Mouse (Mus musculus) hindbrain, embryonic 15.5 days (tissue): ENCODE measurements around the gene Rfx4. TPM values are rescaled to one million over a fixed set of nuclear protein-coding genes. Genes with fewer than 3 reads are reported as not detected.
A peak's percentile ranks its signal among the peaks of the same experiment; 100 is the strongest.

Experiments
- ATAC-seq: fragments of 200-750 bp; cut with Nextera tagmentation; 2 replicates; pipeline ENCODE4 v1.8.0; 2017; ENCODE audit warnings: low read depth, moderate number of reproducible peaks, moderate TSS enrichment; ENCODE audit not compliant: low FRiP score
- H3K27ac ChIP-seq: fragments of 300-500 bp; sonication (generic); replicated peaks from 2 replicates; pipeline ENCODE4 v1.5.1; 2015; ENCODE audit warnings: mild to moderate bottlenecking, inconsistent platforms
- H3K27me3 ChIP-seq: fragments of 300-500 bp; sonication (generic); 2 replicates; pipeline ENCODE4 v1.6.1; 2015; ENCODE audit warnings: control low read depth, inconsistent platforms
- H3K36me3 ChIP-seq: fragments of 300-500 bp; sonication (generic); 2 replicates; pipeline ENCODE4 v1.6.1; 2015; ENCODE audit warnings: control low read depth, inconsistent platforms
- H3K4me1 ChIP-seq: fragments of 300-500 bp; sonication (generic); replicated peaks from 2 replicates; pipeline ENCODE4 v1.6.1; 2015; ENCODE audit warnings: control low read depth, inconsistent platforms
- H3K4me2 ChIP-seq: fragments of 300-500 bp; sonication (generic); 2 replicates; pipeline ENCODE4 v1.6.1; 2015; ENCODE audit warnings: moderate library complexity, mild to moderate bottlenecking, inconsistent platforms
- H3K4me3 ChIP-seq: fragments of 300-500 bp; sonication (generic); 2 replicates; pipeline ENCODE4 v1.5.1; 2015; ENCODE audit warnings: mild to moderate bottlenecking, inconsistent platforms
- H3K9ac ChIP-seq: fragments of 300-500 bp; sonication (generic); 2 replicates; pipeline ENCODE4 v1.6.1; 2015; ENCODE audit warnings: inconsistent platforms
- H3K9me3 ChIP-seq: fragments of 300-500 bp; sonication (generic); 2 replicates; pipeline ENCODE4 v1.6.1; 2016; ENCODE audit warnings: control low read depth, inconsistent platforms
- WGBS: fragments of 180-500 bp; shearing (Covaris S2); methylation state at CpG from one replicate; pipeline ENCODE4 v1.1.7; 2015; 5-methylcytosine and 5-hydroxymethylcytosine counted together
- polyA plus RNA-seq: library from polyadenylated mRNA; unstranded; fragments of >200 nt; fragmentation: Nextera tagmentation; extraction: Ambion mirVana; gene quantifications from 2 replicates; pipeline ENCODE4 v1.2.1, GENCODE M21; 2015

Rfx4 gene
- polyA plus RNA-seq, 1 experiment from 2014 or later: 23.7 TPM

DNA sequence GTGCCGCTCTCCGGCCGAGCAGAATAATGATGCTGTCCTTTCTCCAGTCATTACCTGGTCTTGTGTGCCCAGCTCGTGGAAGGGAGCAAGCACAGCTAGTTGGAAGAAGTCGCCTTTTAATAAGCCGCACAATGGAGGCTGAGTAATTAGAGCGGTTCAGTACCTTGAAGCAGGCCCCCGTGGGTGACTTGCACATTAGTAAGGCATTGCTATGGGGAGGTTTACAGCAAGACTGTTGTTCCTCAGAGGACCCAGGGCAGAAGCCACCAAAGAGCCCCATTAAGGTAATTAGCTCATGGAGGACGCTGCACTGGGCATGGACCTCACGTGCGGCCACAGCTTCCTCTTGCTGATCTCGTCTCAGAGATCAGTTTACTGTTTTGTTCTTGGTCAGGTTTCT, 33.2 kb upstream of the Rfx4 start:
- Histone ChIP-seq H3K27me3 (no peaks in the 10 kb centered on the region), H3K9ac (no peak overlapping the region), H3K4me2 (no peak overlapping the region), H3K4me1 (peaks cover 5% of the 10 kb centered on the region; the same call in 1 of the 2 replicates), H3K36me3 (peaks cover 21% of the 10 kb centered on the region), H3K27ac (no peak overlapping the region), H3K4me3 (no peak overlapping the region), H3K9me3 (no peaks in the 10 kb centered on the region)
- 55% methylated on average over 12 of the region's 12 CpGs for WGBS
- ATAC-seq: peak; percentile 42; the same call in 1 of the 2 replicates

DNA sequence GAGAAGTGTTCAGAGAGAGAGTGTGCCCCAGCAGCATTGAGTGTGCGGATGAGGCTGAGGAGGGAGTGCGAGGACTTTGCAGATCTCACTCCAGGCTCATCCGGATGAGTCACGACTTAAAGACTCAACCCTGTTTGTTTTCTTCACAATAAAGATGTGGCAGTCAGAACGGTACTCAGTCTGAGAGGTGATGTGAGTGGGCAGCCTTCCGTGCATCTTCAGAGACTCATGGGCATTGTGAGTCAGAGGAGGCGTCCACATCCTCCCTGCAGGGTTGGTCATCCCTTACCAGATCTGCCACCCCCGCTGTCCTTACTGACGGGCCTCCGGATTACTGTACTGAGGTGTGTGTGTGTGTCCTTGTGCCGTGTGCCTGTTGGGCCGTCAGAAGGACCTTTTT, 28.9 kb upstream of the Rfx4 start:
- Histone ChIP-seq H3K9me3 (no peaks in the 10 kb centered on the region), H3K4me2 (no peak overlapping the region), H3K27me3 (no peaks in the 10 kb centered on the region), H3K36me3 (0 out of 2 replicates have a peak, but pooled peaks cover 4% of the 10 kb centered on the region), H3K9ac (no peak overlapping the region), H3K4me1 (peaks cover 5% of the 10 kb centered on the region; the same call in 1 of the 2 replicates), H3K27ac (no peak overlapping the region), H3K4me3 (no peak overlapping the region)
- WGBS: 94% methylated on average over 12 of the region's 12 CpGs
- ATAC-seq: no peak

DNA sequence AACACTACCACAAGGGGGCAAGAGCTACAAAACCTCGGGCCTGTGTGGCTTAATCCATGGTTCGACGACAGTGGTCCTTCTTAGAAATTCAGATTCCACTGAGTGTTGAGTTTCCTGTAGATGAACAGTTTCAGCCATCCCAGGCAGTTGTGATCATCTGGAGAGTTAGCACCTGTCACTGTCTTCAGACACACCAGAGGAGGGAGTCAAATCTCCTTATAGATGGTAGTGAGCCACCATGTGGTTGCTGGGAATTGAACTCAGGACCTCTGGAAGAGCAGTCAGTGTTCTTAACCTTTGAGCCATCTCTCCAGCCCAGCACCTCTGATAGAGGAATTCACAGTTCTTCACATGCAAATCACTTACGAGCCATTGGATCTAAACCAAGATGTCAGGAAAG, 28.1 kb upstream of the Rfx4 start:
- WGBS: 87% methylated on average over 4 of the region's 4 CpGs
- H3K4me1 ChIP-seq: no peaks in the 10 kb centered on the region
- H3K9me3 ChIP-seq: no peaks in the 10 kb centered on the region

DNA sequence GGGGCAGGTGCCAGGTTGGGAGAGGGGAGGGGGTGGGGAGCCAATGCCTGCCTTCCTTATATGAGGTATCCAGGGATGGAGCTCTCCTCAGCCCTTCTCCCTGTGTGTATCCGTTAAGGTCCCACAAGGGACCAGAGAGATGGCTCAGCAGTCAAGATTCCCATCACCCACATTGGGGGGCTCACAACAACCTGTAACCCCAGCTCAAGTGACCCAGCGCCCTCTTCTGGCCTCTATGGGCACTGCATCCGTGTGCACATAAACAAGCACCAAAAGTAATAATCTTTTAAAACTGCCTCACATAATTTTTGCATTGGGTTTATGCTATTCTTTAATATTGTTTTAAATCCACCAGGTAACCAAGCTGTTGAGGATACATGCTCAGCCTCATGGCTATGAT, 25.8 kb upstream of the Rfx4 start:
- WGBS: 93% methylated on average over 3 of the region's 3 CpGs
- no peak for ATAC-seq
- Histone ChIP-seq H3K27ac (no peak overlapping the region), H3K36me3 (0 out of 2 replicates have a peak, but pooled peaks cover 4% of the 10 kb centered on the region), H3K9me3 (no peaks in the 10 kb centered on the region), H3K27me3 (no peaks in the 10 kb centered on the region), H3K9ac (no peak overlapping the region), H3K4me1 (no peaks in the 10 kb centered on the region), H3K4me2 (no peak overlapping the region), H3K4me3 (no peak overlapping the region)

More for the DNA sequence above, 28.1 kb upstream of the Rfx4 start:
- H3K4me3 ChIP-seq: no peak overlapping the region
- no peak for ATAC-seq
- no peak overlapping the region for H3K9ac ChIP-seq
- H3K4me2 ChIP-seq: no peak overlapping the region
- H3K27me3 ChIP-seq: no peaks in the 10 kb centered on the region
- H3K36me3 ChIP-seq: 0 out of 2 replicates have a peak, but pooled peaks cover 4% of the 10 kb centered on the region
- H3K27ac ChIP-seq: no peak overlapping the region

DNA sequence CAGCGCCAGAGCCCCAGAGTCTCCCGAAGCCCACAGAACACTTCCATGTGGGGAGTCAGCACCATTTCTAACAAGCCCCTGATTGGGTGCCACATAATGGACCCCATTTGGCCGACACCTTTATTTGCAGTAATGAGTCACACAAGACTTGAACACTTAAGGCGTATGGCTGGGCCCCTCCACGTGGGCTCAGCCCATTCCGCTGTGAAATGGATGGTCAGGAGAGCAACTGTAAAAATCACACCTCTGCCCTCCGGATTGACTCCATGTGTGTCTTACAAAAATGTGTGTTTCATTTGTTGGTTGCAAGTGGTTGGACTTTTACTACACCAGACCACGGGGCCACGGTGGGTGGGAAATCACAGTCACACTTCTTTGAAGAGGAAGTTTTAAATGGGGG, 24.9 kb upstream of the Rfx4 start:
- H3K9me3 ChIP-seq: no peaks in the 10 kb centered on the region
- 90% methylated on average over 9 of the region's 9 CpGs for WGBS
- no peak overlapping the region for H3K9ac ChIP-seq
- 0 out of 2 replicates have a peak, but pooled peaks cover 3% of the 10 kb centered on the region for H3K36me3 ChIP-seq
- H3K4me2 ChIP-seq: no peak overlapping the region
- no peak for ATAC-seq
- H3K27ac ChIP-seq: no peak overlapping the region
- no peak overlapping the region for H3K4me3 ChIP-seq
- H3K27me3 ChIP-seq: no peaks in the 10 kb centered on the region
- H3K4me1 ChIP-seq: no peaks in the 10 kb centered on the region

DNA sequence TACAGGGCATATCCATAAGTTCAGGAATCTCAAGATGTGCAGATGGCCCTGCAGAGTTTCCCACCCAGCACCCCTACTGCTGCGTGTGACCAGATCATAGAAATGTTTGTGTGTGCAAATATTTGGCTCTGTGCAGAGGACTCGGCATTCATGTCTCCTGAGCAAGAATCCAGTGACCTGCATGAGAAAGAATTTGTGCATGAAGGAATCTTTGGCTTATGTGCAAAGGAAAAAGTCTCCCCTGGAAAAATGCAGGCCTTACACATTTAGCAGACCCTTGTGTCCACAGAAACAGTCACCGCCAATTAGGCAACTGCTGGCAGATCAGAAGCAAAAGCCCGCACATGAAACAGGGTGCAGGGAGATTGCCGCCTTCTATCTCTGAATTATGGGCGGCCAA, 22.4 kb upstream of the Rfx4 start:
- H3K27me3 ChIP-seq: no peaks in the 10 kb centered on the region
- no peak overlapping the region for H3K4me3 ChIP-seq
- H3K9me3 ChIP-seq: no peaks in the 10 kb centered on the region
- no peaks in the 10 kb centered on the region for H3K4me1 ChIP-seq
- no peaks in the 10 kb centered on the region for H3K36me3 ChIP-seq
- no peak overlapping the region for H3K27ac ChIP-seq
- WGBS: 72% methylated on average over 6 of the region's 6 CpGs
- H3K9ac ChIP-seq: no peak overlapping the region
- no peak overlapping the region for H3K4me2 ChIP-seq
- no peak for ATAC-seq

DNA sequence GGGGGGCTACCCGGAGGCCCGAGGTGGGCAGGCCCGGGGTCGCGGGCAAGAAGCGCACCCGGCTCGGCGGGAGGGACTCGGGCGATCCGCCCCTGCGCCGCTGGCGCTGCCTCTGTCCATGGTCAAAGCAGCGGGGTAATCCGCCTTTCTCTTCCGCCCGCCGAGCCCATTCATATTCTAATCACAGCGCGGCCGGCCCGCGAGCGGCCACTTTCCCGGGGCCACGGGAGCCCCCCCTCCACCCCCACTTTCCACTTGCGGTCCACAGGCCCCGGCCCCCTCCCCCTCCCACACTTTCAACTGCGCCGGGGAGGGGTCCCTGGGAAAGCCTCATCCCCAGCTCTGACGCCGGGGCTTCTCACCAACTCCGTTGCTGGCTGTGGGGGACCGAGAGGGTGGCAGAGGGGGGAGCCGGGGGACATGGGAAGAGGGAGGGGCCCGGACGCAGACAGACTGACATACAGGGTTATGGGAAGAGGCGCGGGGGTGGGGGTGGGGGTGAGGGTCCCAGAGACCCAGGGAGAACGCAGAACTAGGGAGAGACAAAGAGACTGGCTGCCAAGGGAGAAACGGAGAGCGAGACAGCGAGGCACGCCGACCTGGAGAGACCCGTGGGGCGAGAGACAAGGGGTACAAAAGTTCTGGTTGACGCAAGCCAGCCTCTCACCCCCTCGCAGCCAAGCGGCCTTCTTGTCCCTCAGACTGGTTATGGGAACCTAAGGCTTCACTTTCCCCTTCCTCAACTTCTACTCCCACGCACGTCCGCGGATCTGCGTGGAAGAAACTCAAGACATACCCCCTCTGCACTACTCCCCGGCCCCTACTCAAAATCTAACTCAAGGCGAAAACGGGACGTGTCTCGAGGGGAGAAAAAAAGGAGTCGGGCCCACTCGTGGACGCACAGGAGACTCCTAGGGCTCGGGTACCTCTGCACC, 744 bp upstream of the Rfx4 start:
- peak overlapping the region; percentile 42; the same call in 1 of the 2 replicates for H3K9ac ChIP-seq
- H3K4me3 ChIP-seq: peak overlapping the region; percentile 40
- ATAC-seq: peak; percentile 71
- 1% methylated on average over 64 of the region's 66 CpGs for WGBS
- peak overlapping the region; percentile 66 for H3K4me2 ChIP-seq
- no peaks in the 10 kb centered on the region for H3K9me3 ChIP-seq
- H3K27me3 ChIP-seq: peaks cover 25% of the 10 kb centered on the region
- H3K36me3 ChIP-seq: no peaks in the 10 kb centered on the region
- H3K27ac ChIP-seq: peak overlapping the region; percentile 88
- H3K4me1 ChIP-seq: peaks cover 54% of the 10 kb centered on the region

DNA sequence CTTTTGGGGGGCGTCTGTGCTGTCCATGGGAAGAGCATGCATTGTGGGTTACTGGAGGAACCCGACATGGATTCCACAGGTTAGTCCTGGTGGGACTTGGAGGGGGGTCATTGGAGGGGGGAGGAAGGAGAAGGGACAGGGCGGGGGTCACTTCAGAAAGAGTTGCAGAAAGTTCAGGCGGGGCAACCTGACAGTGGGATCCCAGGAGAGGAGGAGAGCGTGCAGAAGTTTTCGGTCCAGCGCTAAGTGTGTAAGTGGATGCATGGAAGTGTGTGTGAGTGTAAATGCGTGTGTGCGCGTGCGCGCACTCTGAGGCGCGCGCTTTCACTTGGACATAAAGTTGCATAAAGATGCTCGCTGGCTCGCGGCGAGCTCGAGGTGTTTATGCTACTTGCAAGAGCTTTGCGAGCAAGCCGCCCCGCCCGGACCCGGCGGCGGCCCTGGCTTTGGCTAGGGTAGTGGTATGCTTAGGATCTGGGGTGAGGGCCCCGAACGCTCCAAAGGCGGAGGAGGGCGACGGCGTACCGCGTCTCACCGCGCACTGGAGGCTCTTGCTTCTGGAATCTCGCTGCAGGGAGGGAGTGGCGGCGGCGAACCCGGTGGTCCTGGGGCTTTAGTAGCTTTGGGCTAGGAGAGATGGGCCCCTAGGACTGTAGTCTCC, 703 bp downstream of the Rfx4 start:
- H3K4me1 ChIP-seq: peaks cover 62% of the 10 kb centered on the region
- peak overlapping the region; percentile 66 for H3K4me2 ChIP-seq
- no peaks in the 10 kb centered on the region for H3K9me3 ChIP-seq
- peaks cover 25% of the 10 kb centered on the region for H3K27me3 ChIP-seq
- WGBS: under 1% methylated on average over 42 of the region's 42 CpGs
- H3K4me3 ChIP-seq: peak overlapping the region; percentile 40
- H3K27ac ChIP-seq: peak overlapping the region; percentile 88
- no peaks in the 10 kb centered on the region for H3K36me3 ChIP-seq
- H3K9ac ChIP-seq: peak overlapping the region; percentile 42
- no peak for ATAC-seq

DNA sequence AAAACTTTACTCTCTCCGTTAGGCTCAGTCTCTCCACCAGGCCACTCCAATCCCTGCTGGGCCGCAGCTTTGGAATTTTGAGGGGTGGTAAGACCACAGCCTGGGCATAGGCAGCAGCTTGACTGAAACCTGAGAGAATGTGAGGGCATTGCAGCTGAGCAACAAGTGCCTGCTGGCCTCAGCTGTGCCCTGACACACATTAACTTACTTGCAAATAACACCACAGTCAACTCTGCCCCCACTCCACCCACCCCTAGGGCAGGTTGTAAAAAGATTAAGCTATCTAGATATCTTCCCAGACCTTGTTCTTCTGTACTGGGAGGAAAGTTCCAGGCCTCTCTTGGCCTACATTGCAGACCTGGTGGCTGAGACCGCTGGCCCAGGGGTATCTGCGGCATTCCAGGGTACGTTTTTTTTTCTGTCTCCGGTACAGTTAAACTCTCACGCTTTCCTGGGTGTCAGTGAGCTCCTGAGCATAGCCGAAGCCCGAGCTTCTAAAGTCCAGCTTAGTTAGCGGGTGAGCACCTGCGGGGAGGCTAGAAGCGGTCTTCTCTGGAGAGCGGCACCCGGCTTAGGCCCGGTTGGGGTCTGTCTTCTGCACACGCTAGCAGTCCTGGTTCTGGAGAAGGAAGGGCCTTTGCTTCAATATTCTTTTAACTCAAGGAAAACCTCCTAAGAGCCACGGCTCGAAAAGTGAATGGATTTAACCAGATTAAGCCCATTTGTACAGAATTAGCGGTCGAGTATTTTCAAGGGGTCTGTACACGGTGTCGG, 1.8 kb downstream of the Rfx4 start:
- no peak for ATAC-seq
- Histone ChIP-seq H3K4me3 (peak overlapping the region; percentile 40), H3K9ac (peak overlapping the region; percentile 42), H3K9me3 (no peaks in the 10 kb centered on the region), H3K27ac (peak overlapping the region; percentile 88), H3K4me2 (peak overlapping the region; percentile 66), H3K4me1 (peaks cover 62% of the 10 kb centered on the region), H3K36me3 (no peaks in the 10 kb centered on the region), H3K27me3 (peaks cover 25% of the 10 kb centered on the region)
- WGBS: 9% methylated on average over 22 of the region's 22 CpGs

DNA sequence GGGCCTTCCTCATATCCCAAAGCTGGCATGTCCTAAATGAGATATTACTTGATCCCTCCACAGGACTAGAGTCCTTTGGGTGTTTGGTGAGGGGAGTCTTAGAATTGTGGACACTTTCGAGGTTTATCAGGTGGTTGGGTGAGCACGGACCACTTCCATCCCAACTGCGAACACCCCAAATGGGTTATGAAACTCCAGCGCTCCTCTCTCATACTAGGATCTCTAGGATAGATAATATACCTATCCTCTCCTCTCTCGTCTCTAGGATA, 2.3 kb downstream of the Rfx4 start:
- Histone ChIP-seq H3K4me1 (peaks cover 62% of the 10 kb centered on the region), H3K9ac (peak overlapping the region; percentile 42; the same call in 1 of the 2 replicates), H3K27me3 (peaks cover 25% of the 10 kb centered on the region), H3K36me3 (no peaks in the 10 kb centered on the region), H3K9me3 (no peaks in the 10 kb centered on the region), H3K4me2 (peak overlapping the region; percentile 66), H3K4me3 (peak overlapping the region; percentile 40), H3K27ac (peak overlapping the region; percentile 88)
- WGBS: 10% methylated on average over 5 of the region's 5 CpGs
- ATAC-seq: no peak

DNA sequence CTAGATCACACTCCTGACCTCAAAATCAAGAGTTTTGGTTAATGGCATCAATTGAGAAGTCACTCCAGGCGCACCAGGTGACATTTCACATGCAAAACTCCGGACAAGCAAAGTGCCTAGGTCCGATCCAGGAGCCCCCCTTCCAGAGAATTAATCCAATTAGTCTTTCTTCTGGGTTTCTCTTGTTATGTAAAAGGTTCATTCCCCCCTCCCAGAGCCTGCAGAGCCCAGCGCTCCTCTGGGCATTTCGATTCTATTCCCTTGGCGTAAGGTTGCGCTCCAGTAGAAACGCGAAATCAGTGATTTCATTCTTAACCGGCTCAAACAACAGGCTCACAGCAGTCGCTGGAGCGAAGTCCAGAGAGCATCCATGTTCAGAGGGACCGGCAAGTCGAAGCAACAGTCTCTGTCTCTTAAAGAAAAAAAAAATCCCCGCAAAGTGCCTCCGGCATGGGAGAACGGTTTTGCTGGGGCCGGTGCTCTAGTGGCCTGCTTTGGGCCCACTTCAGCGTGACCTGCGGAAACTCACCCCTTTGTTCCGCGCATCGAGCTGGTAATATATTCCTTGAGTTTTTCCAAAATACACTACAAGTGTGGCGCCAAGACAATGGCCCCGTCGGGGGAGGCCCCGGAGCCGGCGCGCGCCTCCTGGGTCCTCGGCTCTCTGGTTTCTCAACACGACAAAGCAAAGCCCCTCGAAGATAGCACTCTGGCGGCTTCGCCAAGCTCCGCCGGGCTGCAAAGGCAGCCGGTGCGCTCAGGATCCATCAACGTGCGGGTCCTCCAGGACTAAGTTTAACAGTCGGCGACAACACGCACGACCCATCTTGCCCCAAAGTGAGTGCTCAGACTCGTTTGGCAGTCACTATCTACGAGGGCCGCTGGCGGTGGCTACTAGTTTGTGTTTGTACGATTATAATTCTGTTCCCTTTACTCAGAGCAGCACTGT, 2.9 kb downstream of the Rfx4 start:
- 2% methylated on average over 51 of the region's 51 CpGs for WGBS
- H3K27me3 ChIP-seq: peaks cover 22% of the 10 kb centered on the region

More for the DNA sequence above, 2.9 kb downstream of the Rfx4 start:
- peak overlapping the region; percentile 66 for H3K4me2 ChIP-seq
- peak overlapping the region; percentile 40 for H3K4me3 ChIP-seq
- no peaks in the 10 kb centered on the region for H3K36me3 ChIP-seq
- no peaks in the 10 kb centered on the region for H3K9me3 ChIP-seq
- ATAC-seq: no peak
- H3K27ac ChIP-seq: peak overlapping the region; percentile 68
- peak overlapping the region; percentile 42 for H3K9ac ChIP-seq
- peaks cover 62% of the 10 kb centered on the region for H3K4me1 ChIP-seq
